Mouse (Mus musculus) lung, postnatal 0 days (tissue): ENCODE measurements at regions not wholly inside any gene's neighbourhood (a gene's known extent, or its start where the extent isn't known, plus 50 kb on each side); places are given as distances from the start of the nearest gene placed in this dataset.

Source experiments
- CTCF ChIP-seq: IDR thresholded peaks from 2 replicates; pipeline ENCODE4 v1.5.1; 2016; ENCODE audit warnings: antibody characterized with exemption, mild to moderate bottlenecking
- EP300 ChIP-seq: IDR thresholded peaks from 2 replicates; pipeline ENCODE4 v1.6.1; 2016; ENCODE audit warnings: antibody characterized with exemption, mild to moderate bottlenecking, control low read depth

- TF ChIP-seq CTCF (no peak), EP300 (no peak)
Observed at GRCm38 (mm10) chr7:75955671-75956070, 107.6 kb downstream of the Klhl25 start.
